In genomic region chr9:62245612-62246379, GRCm38 (mm10) we compare ENCODE assay signal across 10 mouse cellular contexts. TPM values are rescaled to one million over a fixed set of nuclear protein-coding genes. Genes with fewer than 3 reads are reported as not detected.
A peak's percentile ranks its signal among the peaks of the same experiment; 100 is the strongest.
DNase-seq lines count a peak whose midpoint lies in the region; ATAC-seq and TF ChIP-seq lines count a peak whose summit lies in the region.
"Had no signal": no experiment of that assay in that cellular context is flagged by ENCODE, and none has a peak within 500 bp of the region (broad histone marks: within the 10 kb centered on the region; RNA-seq: fewer than 3 reads in every experiment).

No protein-coding gene starts in this region.

- no peak overlapping the region for H3K9ac ChIP-seq in forebrain, postnatal 0 days
- no peak overlapping the region for H3K9ac ChIP-seq in lung, embryonic 15.5 days
- H3K9ac ChIP-seq in hindbrain, embryonic 15.5 days = no peak overlapping the region
- no peak overlapping the region for H3K9ac ChIP-seq in forebrain, embryonic 15.5 days (replicated peaks)

- no peak for ATAC-seq in forebrain, postnatal 0 days
- peak; percentile 12; the same call in 1 of the 2 replicates for ATAC-seq in lung, embryonic 15.5 days (ENCODE audit: borderline replicate concordance, extremely low read depth, low FRiP score, low TSS enrichment)
- ATAC-seq in hindbrain, embryonic 15.5 days (ENCODE audit: low FRiP score, low read depth) = no peak
- no peak for ATAC-seq in forebrain, embryonic 15.5 days (replicated peaks)

- DNase-seq in forebrain, postnatal 0 days = no peak
- DNase-seq in forebrain, embryonic 10.5 days (ENCODE audit: extremely low spot score, low spot score) = no peak
- no peak for DNase-seq in lung, adult 18-20 months
- DNase-seq in urinary bladder, postnatal 10 days (ENCODE audit: low spot score) = no peak

- no peak overlapping the region for H3K4me2 ChIP-seq in forebrain, postnatal 0 days (ENCODE audit: low read depth)
- H3K4me2 ChIP-seq in lung, embryonic 15.5 days = no peak overlapping the region; the same call in 1 of the 2 replicates
- peak overlapping the region; percentile 4 for H3K4me2 ChIP-seq in hindbrain, embryonic 15.5 days
- no peak overlapping the region for H3K4me2 ChIP-seq in forebrain, embryonic 15.5 days (replicated peaks)

- TF ChIP-seq CTCF in forebrain, postnatal 0 days (IDR thresholded peaks at IDR 0.05; ENCODE audit: low read depth) = peak; percentile 54
- TF ChIP-seq CTCF in olfactory bulb, adult 2 months (IDR thresholded peaks at IDR 0.05; ENCODE audit: insufficient read depth, low read depth, low read length) = peak; percentile 19; the same call in 1 of the 2 replicates

- no peak for TF ChIP-seq POLR2A in olfactory bulb, adult 2 months (IDR thresholded peaks at IDR 0.05; ENCODE audit: insufficient read depth, low read depth, low read length)

- WGBS in forebrain, postnatal 0 days = 63% methylated on average over 17 of the region's 17 CpGs
- WGBS in forebrain, embryonic 10.5 days = 78% methylated on average over 17 of the region's 17 CpGs
- 32% methylated on average over 17 of the region's 17 CpGs for WGBS in lung, embryonic 15.5 days
- 40% methylated on average over 17 of the region's 17 CpGs for WGBS in hindbrain, embryonic 15.5 days
- 43% methylated on average over 17 of the region's 17 CpGs for WGBS in olfactory bulb, adult 2 months
- WGBS in forebrain, embryonic 15.5 days = 67% methylated on average over 17 of the region's 17 CpGs

- H3K36me3 ChIP-seq in forebrain, postnatal 0 days (ENCODE audit: insufficient read depth) = no peaks in the 10 kb centered on the region
- no peaks in the 10 kb centered on the region for H3K36me3 ChIP-seq in forebrain, embryonic 10.5 days (replicated peaks)
- H3K36me3 ChIP-seq in lung, embryonic 15.5 days = no peaks in the 10 kb centered on the region
- no peaks in the 10 kb centered on the region for H3K36me3 ChIP-seq in hindbrain, embryonic 15.5 days
- H3K36me3 ChIP-seq in forebrain, embryonic 15.5 days = no peaks in the 10 kb centered on the region

- H3K4me1 ChIP-seq in forebrain, postnatal 0 days (ENCODE audit: insufficient read depth) = no peaks in the 10 kb centered on the region
- peaks cover 11% of the 10 kb centered on the region for H3K4me1 ChIP-seq in forebrain, embryonic 10.5 days
- H3K4me1 ChIP-seq in lung, embryonic 15.5 days = peaks cover 11% of the 10 kb centered on the region; the same call in 1 of the 2 replicates
- H3K4me1 ChIP-seq in hindbrain, embryonic 15.5 days (replicated peaks) = peaks cover 20% of the 10 kb centered on the region
- H3K4me1 ChIP-seq in olfactory bulb, adult 2 months (ENCODE audit: control insufficient read depth, insufficient read depth, low read length) = peaks cover 7% of the 10 kb centered on the region
- H3K4me1 ChIP-seq in forebrain, embryonic 15.5 days = peaks cover 7% of the 10 kb centered on the region; the same call in 1 of the 2 replicates

- H3K4me3 ChIP-seq in forebrain, postnatal 0 days (ENCODE audit: low read depth, low read length) = no peak overlapping the region
- H3K4me3 ChIP-seq in forebrain, embryonic 10.5 days = no peak overlapping the region
- H3K4me3 ChIP-seq in lung, embryonic 15.5 days = no peak overlapping the region
- no peak overlapping the region for H3K4me3 ChIP-seq in hindbrain, embryonic 15.5 days
- H3K4me3 ChIP-seq in olfactory bulb, adult 2 months (ENCODE audit: insufficient read depth, low read depth, low read length) = no peak overlapping the region
- no peak overlapping the region for H3K4me3 ChIP-seq in forebrain, embryonic 15.5 days

- no peaks in the 10 kb centered on the region for H3K9me3 ChIP-seq in forebrain, postnatal 0 days (ENCODE audit: low read length)
- H3K9me3 ChIP-seq in forebrain, embryonic 10.5 days = no peaks in the 10 kb centered on the region
- no peaks in the 10 kb centered on the region for H3K9me3 ChIP-seq in lung, embryonic 15.5 days
- no peaks in the 10 kb centered on the region for H3K9me3 ChIP-seq in hindbrain, embryonic 15.5 days
- no peaks in the 10 kb centered on the region for H3K9me3 ChIP-seq in forebrain, embryonic 15.5 days

- no peaks in the 10 kb centered on the region for H3K27me3 ChIP-seq in forebrain, postnatal 0 days (ENCODE audit: insufficient read depth, low read length)
- peaks cover 23% of the 10 kb centered on the region; the same call in 1 of the 2 replicates for H3K27me3 ChIP-seq in forebrain, embryonic 10.5 days (ENCODE audit: poor library complexity, severe bottlenecking)
- H3K27me3 ChIP-seq in lung, embryonic 15.5 days = 0 out of 2 replicates have a peak, but pooled peaks cover 3% of the 10 kb centered on the region
- no peaks in the 10 kb centered on the region for H3K27me3 ChIP-seq in hindbrain, embryonic 15.5 days
- no peaks in the 10 kb centered on the region for H3K27me3 ChIP-seq in forebrain, embryonic 15.5 days

- H3K27ac ChIP-seq in forebrain, postnatal 0 days (ENCODE audit: low read depth, low read length) = no peak overlapping the region
- H3K27ac ChIP-seq in forebrain, embryonic 10.5 days = no peak overlapping the region
- H3K27ac ChIP-seq in lung, embryonic 15.5 days = no peak overlapping the region; the same call in 1 of the 2 replicates
- H3K27ac ChIP-seq in hindbrain, embryonic 15.5 days (replicated peaks) = peak overlapping the region; percentile 32; the same call in 1 of the 2 replicates
- peak overlapping the region; percentile 23; the same call in 1 of the 2 replicates for H3K27ac ChIP-seq in olfactory bulb, adult 2 months (ENCODE audit: insufficient read depth, low read depth, low read length)
- H3K27ac ChIP-seq in forebrain, embryonic 15.5 days (replicated peaks) = no peak overlapping the region

RNA-seq across cellular contexts. Expression of gene Spesp1, which starts 36.2 kb away (rescaled TPM):
- 0.19 TPM in 1 of 2 replicates, not detected in the other for total RNA-seq in forebrain, postnatal 0 days (2014; rRNA removed)
- polyA plus RNA-seq in forebrain, postnatal 0 days (2015; fragmentation: Nextera tagmentation; extraction: Ambion mirVana) = not detected in 2 replicates
- 0.05 TPM in 1 of 2 replicates, not detected in the other for polyA plus RNA-seq in forebrain, embryonic 10.5 days (2016; fragmentation: Nextera tagmentation; extraction: Ambion mirVana)
- polyA plus RNA-seq in lung, embryonic 15.5 days (2015; fragmentation: Nextera tagmentation; extraction: Ambion mirVana) = not detected in 2 replicates
- polyA plus RNA-seq in hindbrain, embryonic 15.5 days (2015; fragmentation: Nextera tagmentation; extraction: Ambion mirVana) = not detected in 2 replicates
- not detected in 2 replicates for polyA plus RNA-seq in olfactory bulb, adult 2 months (2012; ENCODE audit: insufficient read depth, insufficient read length, low replicate concordance, missing spikeins)
- polyA plus RNA-seq in forebrain, embryonic 15.5 days (2015; fragmentation: Nextera tagmentation; extraction: Ambion mirVana) = not detected in 2 replicates
- total RNA-seq: heart, postnatal 14 days had no signal
- polyA plus RNA-seq: embryonic facial prominence, embryonic 14.5 days had no signal

Comparison
In these comparisons a context has a peak if more than half of its experiments do, and no peak if none do; other contexts are left out.
1. H3K27ac ChIP-seq: peak in hindbrain, embryonic 15.5 days (single experiment) and olfactory bulb, adult 2 months (single experiment); none in forebrain, postnatal 0 days (single experiment), forebrain, embryonic 10.5 days (single experiment), lung, embryonic 15.5 days (single experiment) and forebrain, embryonic 15.5 days (single experiment).